Mouse (Mus musculus): ENCODE results near the gene Dennd1b.

DNA sequence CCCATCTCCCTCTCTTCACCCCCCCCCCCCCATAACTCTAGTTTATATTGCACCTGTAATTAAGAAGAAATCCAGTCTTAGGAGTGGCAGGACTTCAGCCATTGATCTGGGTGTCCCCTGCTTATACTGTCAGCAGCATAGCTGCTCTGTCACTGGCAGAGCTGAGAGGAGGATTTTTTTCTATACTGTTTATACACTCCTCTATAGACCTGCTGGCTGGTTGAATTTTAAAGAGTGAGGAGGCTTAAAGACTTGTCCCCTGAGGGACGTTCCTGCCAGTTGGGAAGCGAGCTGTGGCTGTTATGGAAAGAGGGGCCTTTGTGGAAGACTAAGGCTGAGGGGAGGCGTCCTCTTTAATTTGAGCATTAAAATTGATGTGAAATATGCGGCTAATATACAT, 74.8 kb downstream of the Dennd1b start:
- TF ChIP-seq CTCF (IDR thresholded peaks at IDR 0.05; ENCODE audit: low read depth, low read length) (no peak), POLR2A (IDR thresholded peaks at IDR 0.05; ENCODE audit: extremely low read depth, insufficient read depth, low read length) (no peak)
